Mouse (Mus musculus) testis, adult 2 months (tissue): ENCODE results near the gene Kcnd3. TPM values are rescaled to one million over a fixed set of nuclear protein-coding genes. Genes with fewer than 3 reads are reported as not detected.

Experiments
- H3K27ac ChIP-seq: fragments of 200-500 bp; 2 replicates; pipeline ENCODE4 v1.5.1; 2012; ENCODE audit warnings: low read depth, low read length; ENCODE audit not compliant: control insufficient read depth, insufficient read depth
- H3K27me3 ChIP-seq: fragments of 200-500 bp; 2 replicates; pipeline ENCODE4 v1.6.1; 2012; ENCODE audit warnings: mild to moderate bottlenecking, low read length, moderate library complexity; ENCODE audit not compliant: control insufficient read depth, insufficient read depth
- H3K36me3 ChIP-seq: fragments of 200-500 bp; 2 replicates; pipeline ENCODE4 v1.6.1; 2012; ENCODE audit warnings: mild to moderate bottlenecking, low read length; ENCODE audit not compliant: control insufficient read depth, insufficient read depth
- H3K4me1 ChIP-seq: fragments of 200-500 bp; 2 replicates; pipeline ENCODE4 v1.6.1; 2012; ENCODE audit warnings: low read length; ENCODE audit not compliant: control insufficient read depth, insufficient read depth
- H3K4me3 ChIP-seq: fragments of 200-500 bp; 2 replicates; pipeline ENCODE4 v1.5.1; 2012; ENCODE audit warnings: low read depth, mild to moderate bottlenecking, low read length, moderate library complexity, mixed read lengths; ENCODE audit not compliant: control insufficient read depth
- CTCF ChIP-seq: fragments of 200-500 bp; IDR thresholded peaks from 2 replicates; pipeline ENCODE4 v1.5.1; 2012; ENCODE audit warnings: low read depth, mild to moderate bottlenecking, inconsistent platforms, low read length, moderate library complexity; ENCODE audit not compliant: control insufficient read depth, insufficient read depth, insufficient replicate concordance
- POLR2A ChIP-seq: fragments of 200-500 bp; IDR thresholded peaks from 2 replicates; pipeline ENCODE4 v1.6.1; 2012; ENCODE audit warnings: low read depth, mild to moderate bottlenecking, inconsistent platforms, low read length, moderate library complexity; ENCODE audit not compliant: control insufficient read depth
- polyA plus RNA-seq: library from polyadenylated mRNA; depleted of rRNA; stranded (reverse); fragments of >200 nt; gene quantifications from 2 replicates; pipeline ENCODE4 v1.2.3, GENCODE M21; 2012

The Kcnd3 gene
- polyA plus RNA-seq, 1 experiment = 4.6 TPM

DNA sequence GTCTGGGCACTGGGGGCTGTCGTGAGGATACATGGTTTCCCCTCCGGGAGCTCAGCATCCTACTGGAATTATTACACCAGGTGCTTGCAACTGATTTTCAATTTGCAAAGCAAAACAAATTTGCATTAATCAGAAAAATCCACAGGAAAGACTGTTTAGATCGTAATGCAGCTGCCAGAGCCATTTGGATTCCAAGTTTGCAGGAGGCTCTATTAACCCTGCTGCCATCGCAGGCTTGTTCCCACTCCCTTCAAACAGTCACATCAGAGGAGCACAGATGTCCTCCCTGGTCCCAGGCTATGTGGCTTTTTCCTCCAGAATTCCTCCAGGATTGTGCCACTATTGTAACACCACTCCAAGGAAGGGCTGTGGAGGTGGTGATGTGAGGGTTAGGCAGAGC lies 54.5 kb downstream of the Kcnd3 start:
- Histone ChIP-seq H3K36me3 (no peaks in the 10 kb centered on the region), H3K27ac (no peak overlapping the region), H3K4me1 (no peaks in the 10 kb centered on the region; the same call in 1 of the 2 replicates), H3K27me3 (no peaks in the 10 kb centered on the region), H3K4me3 (no peak overlapping the region)
- TF ChIP-seq CTCF = no peak
- no peak for TF ChIP-seq POLR2A

DNA sequence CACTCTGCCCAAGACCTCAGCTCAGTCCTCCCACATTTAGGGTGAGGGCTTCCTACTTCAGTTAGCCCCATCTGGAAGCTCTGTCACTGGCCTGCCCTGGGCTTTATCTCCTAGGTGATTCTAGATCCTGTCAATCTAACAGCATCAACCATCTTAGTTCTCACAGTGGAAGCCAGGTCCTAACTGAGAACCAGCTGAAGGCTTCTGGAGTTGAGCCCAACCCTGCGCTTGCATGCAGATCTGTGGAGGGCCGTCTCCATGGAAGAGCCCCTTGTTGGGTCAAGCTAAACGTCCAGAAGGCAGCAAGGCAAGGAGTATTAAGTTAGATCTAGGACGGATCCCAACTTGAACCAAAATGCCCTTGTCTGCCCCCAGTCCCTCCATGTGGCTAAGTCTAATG lies 57.2 kb downstream of the Kcnd3 start:
- no peaks in the 10 kb centered on the region for H3K27me3 ChIP-seq
- no peaks in the 10 kb centered on the region; the same call in 1 of the 2 replicates for H3K4me1 ChIP-seq
- no peaks in the 10 kb centered on the region for H3K36me3 ChIP-seq
- H3K27ac ChIP-seq = no peak overlapping the region
- no peak overlapping the region for H3K4me3 ChIP-seq
- no peak for TF ChIP-seq CTCF

DNA sequence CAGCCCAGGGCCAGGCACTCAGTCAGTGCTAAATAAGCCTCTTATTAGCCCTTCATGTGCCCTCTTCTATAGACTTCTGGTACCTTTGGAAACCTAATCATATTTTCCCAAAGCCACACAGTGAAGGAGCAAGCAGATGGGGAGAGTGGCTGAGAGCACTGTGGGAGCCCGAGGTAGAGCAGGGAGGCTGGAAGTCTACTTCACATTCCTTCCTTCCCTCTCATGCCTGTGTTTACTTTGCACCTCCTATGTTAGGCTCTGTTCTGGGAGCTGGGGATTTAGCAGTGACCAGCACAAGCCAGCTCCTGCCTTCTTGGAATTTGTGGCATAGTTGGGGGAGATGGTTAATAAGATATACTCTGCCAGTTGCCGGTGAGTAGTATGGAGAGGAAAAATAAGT lies 59.7 kb downstream of the Kcnd3 start:
- Histone ChIP-seq H3K36me3 (no peaks in the 10 kb centered on the region), H3K27me3 (no peaks in the 10 kb centered on the region), H3K4me1 (no peaks in the 10 kb centered on the region), H3K4me3 (no peak overlapping the region), H3K27ac (no peak overlapping the region)
- TF ChIP-seq CTCF = no peak
- no peak for TF ChIP-seq POLR2A

DNA sequence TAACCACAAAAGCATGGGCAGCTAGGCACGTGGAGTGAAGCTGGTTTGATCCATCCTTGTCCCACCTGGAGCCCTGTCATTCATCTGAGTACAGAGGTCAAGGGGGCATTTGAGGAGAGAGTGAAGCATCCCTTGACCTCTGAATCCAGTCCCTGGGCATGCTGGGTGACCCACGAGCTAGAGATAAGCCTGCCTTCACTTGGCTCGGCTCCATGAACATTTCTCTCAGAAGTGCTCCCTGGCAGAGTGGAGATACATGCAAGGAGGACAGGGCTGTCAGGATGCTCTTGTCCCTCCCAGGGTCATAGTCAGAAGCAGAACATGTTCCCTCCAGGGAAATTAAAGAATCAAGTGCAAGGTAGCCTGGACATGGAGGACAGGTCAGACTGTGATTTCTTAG lies 62.1 kb downstream of the Kcnd3 start:
- H3K27ac ChIP-seq = no peak overlapping the region
- TF ChIP-seq CTCF = no peak
- no peak for TF ChIP-seq POLR2A
- H3K4me1 ChIP-seq = no peaks in the 10 kb centered on the region
- H3K36me3 ChIP-seq = no peaks in the 10 kb centered on the region
- no peaks in the 10 kb centered on the region for H3K27me3 ChIP-seq
- H3K4me3 ChIP-seq = no peak overlapping the region

DNA sequence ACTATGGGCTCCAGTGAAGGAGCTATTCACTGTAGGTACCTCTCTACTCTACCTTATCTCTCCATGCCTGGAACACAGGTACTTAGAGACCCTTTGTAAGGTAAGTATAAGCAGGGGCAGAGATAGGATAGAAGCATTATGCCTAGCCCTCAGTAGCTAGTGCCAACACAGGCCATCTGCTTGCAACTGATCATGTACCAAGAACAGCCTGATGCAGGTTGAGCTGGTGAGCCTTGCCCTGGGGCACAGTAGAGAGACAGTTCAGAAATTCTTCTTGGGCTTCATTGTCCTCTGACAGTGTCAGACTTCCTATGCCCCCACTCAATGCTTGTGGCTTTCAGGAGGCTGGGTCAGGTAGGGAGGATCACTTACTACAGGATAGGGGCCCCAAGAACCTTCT lies 62.9 kb downstream of the Kcnd3 start:
- Histone ChIP-seq H3K36me3 (no peaks in the 10 kb centered on the region), H3K27ac (no peak overlapping the region)
- TF ChIP-seq POLR2A (no peak), CTCF (no peak)

DNA sequence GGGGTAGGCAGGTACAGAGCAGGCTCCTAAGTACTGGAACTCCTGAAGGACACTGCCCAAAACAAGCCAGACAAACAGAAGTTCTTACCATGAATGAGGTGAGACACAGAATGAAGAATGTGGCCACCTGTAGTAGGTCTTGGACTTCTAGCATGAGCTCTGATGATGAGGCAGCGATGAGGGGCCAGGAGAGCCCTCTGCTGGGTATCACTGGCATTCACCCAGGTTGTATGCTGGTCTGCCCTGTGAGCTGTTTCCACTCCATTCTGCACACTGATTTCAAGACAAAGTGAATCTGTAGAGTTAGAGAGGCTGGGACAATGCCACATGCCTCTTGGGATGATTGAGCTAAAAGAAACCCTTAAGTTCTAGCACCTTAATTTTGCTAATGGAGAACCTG lies 63.5 kb downstream of the Kcnd3 start:
- no peak overlapping the region for H3K4me3 ChIP-seq
- H3K36me3 ChIP-seq = no peaks in the 10 kb centered on the region
- no peaks in the 10 kb centered on the region for H3K4me1 ChIP-seq
- H3K27ac ChIP-seq = no peak overlapping the region
- no peaks in the 10 kb centered on the region for H3K27me3 ChIP-seq
- TF ChIP-seq POLR2A (no peak), CTCF (0 out of 2 replicates have a peak, but pooled peaks have one; percentile 10)

More for the DNA sequence above, 62.9 kb downstream of the Kcnd3 start:
- Histone ChIP-seq H3K4me1 (no peaks in the 10 kb centered on the region), H3K4me3 (no peak overlapping the region), H3K27me3 (no peaks in the 10 kb centered on the region)

DNA sequence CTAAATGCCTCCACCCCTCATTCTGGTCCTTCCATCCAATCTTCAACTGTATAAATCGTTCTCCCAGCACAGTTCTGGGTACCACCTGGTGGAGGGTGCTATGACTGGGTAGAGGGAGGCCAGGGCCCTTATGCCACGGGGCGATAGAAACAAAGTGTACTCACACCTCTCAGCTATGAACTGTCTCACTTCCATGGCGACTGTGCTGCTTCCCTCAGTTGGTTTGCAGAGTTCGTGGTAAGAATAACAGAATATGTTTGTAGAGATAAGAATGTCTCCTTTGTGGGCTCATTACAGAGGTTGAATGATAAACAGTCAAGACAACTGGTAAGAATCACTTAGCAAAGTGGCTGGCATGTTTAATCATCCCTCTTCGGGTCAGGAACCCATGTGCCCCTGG lies 68.3 kb downstream of the Kcnd3 start:
- Histone ChIP-seq H3K4me1 (no peaks in the 10 kb centered on the region), H3K27me3 (no peaks in the 10 kb centered on the region), H3K27ac (no peak overlapping the region), H3K4me3 (no peak overlapping the region), H3K36me3 (no peaks in the 10 kb centered on the region)
- TF ChIP-seq POLR2A = no peak
- no peak for TF ChIP-seq CTCF

DNA sequence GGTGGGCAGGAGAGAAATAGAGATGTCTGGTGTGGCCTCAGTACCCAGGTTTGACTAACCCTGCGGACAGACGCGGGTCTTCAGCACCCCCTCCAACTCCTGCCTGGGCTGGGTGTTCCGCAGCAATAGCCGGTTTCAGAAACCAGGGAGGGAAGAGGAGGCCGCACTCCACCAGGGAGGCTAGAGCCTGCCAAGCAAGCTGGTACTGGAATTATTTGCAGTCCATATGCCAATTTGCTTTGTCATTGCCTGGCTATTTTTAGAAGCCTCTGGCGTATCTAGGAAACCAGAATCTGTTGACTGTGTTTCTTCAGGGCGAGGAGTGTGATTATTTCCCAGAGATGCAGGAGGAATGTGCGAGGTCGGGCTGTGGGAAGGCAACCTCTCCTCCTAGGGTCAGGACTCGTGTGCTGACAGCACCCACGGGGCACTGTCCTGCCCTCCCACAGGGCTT lies 69.1 kb downstream of the Kcnd3 start:
- Histone ChIP-seq H3K4me3 (no peak overlapping the region), H3K4me1 (no peaks in the 10 kb centered on the region), H3K36me3 (no peaks in the 10 kb centered on the region), H3K27ac (no peak overlapping the region), H3K27me3 (no peaks in the 10 kb centered on the region)
- no peak for TF ChIP-seq POLR2A
- no peak for TF ChIP-seq CTCF
